ENCODE assay signal across 27 mouse cellular contexts in the genomic region with DNA sequence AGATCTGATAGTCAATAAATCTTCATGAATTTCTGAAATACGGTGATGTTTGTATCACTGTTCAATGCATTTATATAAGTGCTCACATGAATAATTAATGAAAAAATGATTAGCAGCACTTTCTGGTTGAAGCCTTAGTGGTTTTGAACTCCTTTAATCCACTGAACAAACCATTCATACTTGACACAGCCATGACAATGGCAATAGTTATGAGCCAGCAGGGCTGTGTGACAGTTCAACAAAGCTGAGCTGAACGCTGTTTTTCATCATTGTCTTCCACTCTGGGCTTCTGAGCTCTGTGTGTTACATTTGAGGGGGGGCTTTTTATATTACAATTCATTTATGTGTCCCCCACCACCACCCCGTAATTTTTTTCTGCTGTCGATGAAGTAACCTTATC.
DNase-seq lines count a peak whose midpoint lies in the region; ATAC-seq and TF ChIP-seq lines count a peak whose summit lies in the region.
"Had no signal": no experiment of that assay in that cellular context is flagged by ENCODE, and none has a peak within 500 bp of the region (broad histone marks: within the 10 kb centered on the region; RNA-seq: fewer than 3 reads in every experiment).

No protein-coding gene starts in this region.

- 82% methylated on average over 4 of the region's 4 CpGs for WGBS in forebrain, embryonic 11.5 days
- WGBS in forebrain, postnatal 0 days = 58% methylated on average over 4 of the region's 4 CpGs
- WGBS in hindbrain, embryonic 11.5 days = 69% methylated on average over 4 of the region's 4 CpGs
- 60% methylated on average over 4 of the region's 4 CpGs for WGBS in hindbrain, embryonic 13.5 days
- WGBS in midbrain, embryonic 12.5 days = 55% methylated on average over 4 of the region's 4 CpGs
- 91% methylated on average over 4 of the region's 4 CpGs for WGBS in midbrain, embryonic 10.5 days

- no peak overlapping the region for H3K4me2 ChIP-seq in forebrain, embryonic 11.5 days (ENCODE audit: low read depth, low read length, severe bottlenecking)
- H3K4me2 ChIP-seq in forebrain, postnatal 0 days (ENCODE audit: low read depth) = no peak overlapping the region
- no peak overlapping the region for H3K4me2 ChIP-seq in hindbrain, embryonic 11.5 days (replicated peaks; ENCODE audit: low read depth, low read length)
- H3K4me2 ChIP-seq in hindbrain, embryonic 13.5 days = no peak overlapping the region
- no peak overlapping the region for H3K4me2 ChIP-seq in midbrain, embryonic 12.5 days (replicated peaks)
- H3K4me2 ChIP-seq: embryonic facial prominence, embryonic 13.5 days; embryonic facial prominence, embryonic 15.5 days; forebrain, embryonic 15.5 days had no signal

- no peak overlapping the region for H3K27ac ChIP-seq in forebrain, embryonic 11.5 days (ENCODE audit: low read depth, low read length)
- no peak overlapping the region for H3K27ac ChIP-seq in forebrain, postnatal 0 days (ENCODE audit: low read depth, low read length)
- H3K27ac ChIP-seq in hindbrain, embryonic 11.5 days (ENCODE audit: low read depth, low read length) = no peak overlapping the region
- no peak overlapping the region for H3K27ac ChIP-seq in hindbrain, embryonic 13.5 days
- no peak overlapping the region for H3K27ac ChIP-seq in midbrain, embryonic 12.5 days (replicated peaks)
- H3K27ac ChIP-seq in midbrain, embryonic 10.5 days (replicated peaks) = no peak overlapping the region
- H3K27ac ChIP-seq: embryonic facial prominence, embryonic 13.5 days; embryonic facial prominence, embryonic 15.5 days; forebrain, embryonic 10.5 days; forebrain, embryonic 15.5 days had no signal

- no peaks in the 10 kb centered on the region for H3K9me3 ChIP-seq in forebrain, embryonic 11.5 days (ENCODE audit: control insufficient read depth, low read length)
- H3K9me3 ChIP-seq in forebrain, postnatal 0 days (ENCODE audit: low read length) = no peaks in the 10 kb centered on the region
- H3K9me3 ChIP-seq in hindbrain, embryonic 11.5 days (ENCODE audit: control insufficient read depth, low read length) = no peaks in the 10 kb centered on the region
- H3K9me3 ChIP-seq in hindbrain, embryonic 13.5 days = no peaks in the 10 kb centered on the region
- no peaks in the 10 kb centered on the region for H3K9me3 ChIP-seq in midbrain, embryonic 12.5 days
- no peaks in the 10 kb centered on the region for H3K9me3 ChIP-seq in midbrain, embryonic 10.5 days (replicated peaks)
- H3K9me3 ChIP-seq: embryonic facial prominence, embryonic 13.5 days; embryonic facial prominence, embryonic 15.5 days; forebrain, embryonic 10.5 days; forebrain, embryonic 15.5 days had no signal

- no peaks in the 10 kb centered on the region for H3K4me1 ChIP-seq in forebrain, embryonic 11.5 days (replicated peaks; ENCODE audit: control insufficient read depth, insufficient read depth, low read length)
- no peaks in the 10 kb centered on the region for H3K4me1 ChIP-seq in forebrain, postnatal 0 days (ENCODE audit: insufficient read depth)
- no peaks in the 10 kb centered on the region for H3K4me1 ChIP-seq in hindbrain, embryonic 11.5 days (replicated peaks; ENCODE audit: control insufficient read depth, insufficient read depth, low read length)
- no peaks in the 10 kb centered on the region for H3K4me1 ChIP-seq in hindbrain, embryonic 13.5 days (replicated peaks)
- H3K4me1 ChIP-seq in midbrain, embryonic 12.5 days = 0 out of 2 replicates have a peak, but pooled peaks cover 2% of the 10 kb centered on the region
- no peaks in the 10 kb centered on the region for H3K4me1 ChIP-seq in midbrain, embryonic 10.5 days
- H3K4me1 ChIP-seq: embryonic facial prominence, embryonic 13.5 days; embryonic facial prominence, embryonic 15.5 days; forebrain, embryonic 10.5 days; forebrain, embryonic 15.5 days had no signal

- no peak for TF ChIP-seq CTCF in forebrain, postnatal 0 days (IDR thresholded peaks at IDR 0.05; ENCODE audit: low read depth)

- H3K27me3 ChIP-seq in forebrain, embryonic 11.5 days (ENCODE audit: control insufficient read depth, insufficient read depth, low read length) = no peaks in the 10 kb centered on the region
- H3K27me3 ChIP-seq in forebrain, postnatal 0 days (ENCODE audit: insufficient read depth, low read length) = no peaks in the 10 kb centered on the region
- H3K27me3 ChIP-seq in hindbrain, embryonic 11.5 days (ENCODE audit: control insufficient read depth, insufficient read depth, low read length) = no peaks in the 10 kb centered on the region
- H3K27me3 ChIP-seq in hindbrain, embryonic 13.5 days = no peaks in the 10 kb centered on the region
- H3K27me3 ChIP-seq in midbrain, embryonic 12.5 days = no peaks in the 10 kb centered on the region
- no peaks in the 10 kb centered on the region for H3K27me3 ChIP-seq in midbrain, embryonic 10.5 days (ENCODE audit: low read depth, poor library complexity, severe bottlenecking)
- H3K27me3 ChIP-seq: CH12.LX; embryonic facial prominence, embryonic 13.5 days; embryonic facial prominence, embryonic 15.5 days; forebrain, embryonic 15.5 days; Patski had no signal

- no peak for DNase-seq in forebrain, embryonic 11.5 days (ENCODE audit: low spot score)
- DNase-seq in forebrain, postnatal 0 days = no peak
- no peak for DNase-seq in hindbrain, embryonic 11.5 days (ENCODE audit: low spot score)
- DNase-seq in midbrain, embryonic 10.5 days (ENCODE audit: low spot score) = no peak
- DNase-seq: adrenal gland, adult 8-10 months; adrenal gland, postnatal 14 days; adrenal gland, postnatal 36 days; B cell, adult 2 months; cerebellum, adult 11 months; cerebellum, adult 18-20 months; cerebellum, adult 8-10 months; cerebellum, adult 9-11 months; cerebellum, postnatal 14 days; cerebellum, postnatal 36 days; embryo, embryonic 11 days had no signal

- H3K9ac ChIP-seq in forebrain, embryonic 11.5 days (ENCODE audit: low read length) = no peak overlapping the region
- no peak overlapping the region for H3K9ac ChIP-seq in forebrain, postnatal 0 days
- H3K9ac ChIP-seq in hindbrain, embryonic 11.5 days (ENCODE audit: low read depth, low read length) = no peak overlapping the region
- no peak overlapping the region for H3K9ac ChIP-seq in hindbrain, embryonic 13.5 days
- no peak overlapping the region for H3K9ac ChIP-seq in midbrain, embryonic 12.5 days (replicated peaks)
- H3K9ac ChIP-seq: embryonic facial prominence, embryonic 13.5 days; embryonic facial prominence, embryonic 15.5 days; forebrain, embryonic 15.5 days had no signal

- no peak overlapping the region for H3K4me3 ChIP-seq in forebrain, embryonic 11.5 days (ENCODE audit: low read depth, low read length)
- no peak overlapping the region for H3K4me3 ChIP-seq in forebrain, postnatal 0 days (ENCODE audit: low read depth, low read length)
- H3K4me3 ChIP-seq in hindbrain, embryonic 11.5 days (ENCODE audit: low read depth, low read length) = no peak overlapping the region
- no peak overlapping the region for H3K4me3 ChIP-seq in hindbrain, embryonic 13.5 days
- no peak overlapping the region for H3K4me3 ChIP-seq in midbrain, embryonic 12.5 days
- H3K4me3 ChIP-seq in midbrain, embryonic 10.5 days = no peak overlapping the region
- H3K4me3 ChIP-seq: embryonic facial prominence, embryonic 13.5 days; embryonic facial prominence, embryonic 15.5 days; erythroblast, embryonic 14.5 days; forebrain, embryonic 10.5 days; forebrain, embryonic 15.5 days had no signal

- ATAC-seq in forebrain, embryonic 11.5 days (replicated peaks; ENCODE audit: low FRiP score) = peak; percentile 50; the same call in 1 of the 2 replicates
- ATAC-seq in forebrain, postnatal 0 days = no peak
- 0 out of 2 replicates have a peak, but pooled peaks have one; percentile 40 for ATAC-seq in hindbrain, embryonic 11.5 days (ENCODE audit: low FRiP score)
- ATAC-seq in hindbrain, embryonic 13.5 days (ENCODE audit: low FRiP score) = no peak
- ATAC-seq in midbrain, embryonic 12.5 days (ENCODE audit: low FRiP score, low read depth) = peak; percentile 75
- ATAC-seq: activated CD4-positive, CD25-positive, alpha-beta regulatory T cell, adult 4 months; CD4-positive, CD25-positive, alpha-beta regulatory T cell, adult 4 months; forebrain, embryonic 15.5 days; Patski had no signal

- no peaks in the 10 kb centered on the region for H3K36me3 ChIP-seq in forebrain, embryonic 11.5 days (ENCODE audit: control insufficient read depth, insufficient read depth, low read length)
- H3K36me3 ChIP-seq in forebrain, postnatal 0 days (ENCODE audit: insufficient read depth) = no peaks in the 10 kb centered on the region
- no peaks in the 10 kb centered on the region for H3K36me3 ChIP-seq in hindbrain, embryonic 11.5 days (ENCODE audit: control insufficient read depth, insufficient read depth, low read length)
- H3K36me3 ChIP-seq in hindbrain, embryonic 13.5 days = no peaks in the 10 kb centered on the region
- no peaks in the 10 kb centered on the region for H3K36me3 ChIP-seq in midbrain, embryonic 12.5 days
- H3K36me3 ChIP-seq in midbrain, embryonic 10.5 days = no peaks in the 10 kb centered on the region
- H3K36me3 ChIP-seq: embryonic facial prominence, embryonic 13.5 days; embryonic facial prominence, embryonic 15.5 days; forebrain, embryonic 10.5 days; forebrain, embryonic 15.5 days; G1E had no signal

Comparison
In these comparisons a context has a peak if more than half of its experiments do, and no peak if none do; other contexts are left out.
1. ATAC-seq: peak in forebrain, embryonic 11.5 days (single experiment), hindbrain, embryonic 11.5 days (single experiment) and midbrain, embryonic 12.5 days (single experiment); none in forebrain, postnatal 0 days (single experiment) and hindbrain, embryonic 13.5 days (single experiment).